Mouse (Mus musculus): ENCODE measurements around the gene Syde2.
A peak's percentile ranks its signal among the peaks of the same experiment; 100 is the strongest.
"Not testable (repeated sequence)": the region's sequence is repeated elsewhere in the genome, so short reads cannot be mapped to it uniquely, and the experiment has no call there.

Gene Syde2

GRCm38 (mm10) chr3:145966806-145967205 lies 20.9 kb upstream of the Syde2 start:
- DNase-seq (ENCODE audit: low spot score in 2 of 2) = no peak

- DNase-seq (ENCODE audit: low spot score in 2 of 2) = no peak
Measured at GRCm38 (mm10) chr3:145969031-145969501, 18.6 kb upstream of the Syde2 start.

GRCm38 (mm10) chr3:145971501-145971900 lies 16.2 kb upstream of the Syde2 start:
- no peak for DNase-seq (ENCODE audit: low spot score in 2 of 2)

- no peak for DNase-seq (ENCODE audit: low spot score in 2 of 2)
Measured at GRCm38 (mm10) chr3:145974986-145975385, 12.7 kb upstream of the Syde2 start.

- DNase-seq (ENCODE audit: low spot score in 2 of 2) = no peak
Measured at GRCm38 (mm10) chr3:145985333-145985925, 2.2 kb upstream of the Syde2 start.

GRCm38 (mm10) chr3:145986317-145987001 lies 1.2 kb upstream of the Syde2 start:
- no peak for DNase-seq (ENCODE audit: low spot score in 2 of 2)

GRCm38 (mm10) chr3:145987970-145988683 lies 457 bp downstream of the Syde2 start:
- peak; percentile 30 to 66 for DNase-seq (ENCODE audit: low spot score in 2 of 2)

GRCm38 (mm10) chr3:145988684-145989575 lies 1.3 kb downstream of the Syde2 start:
- DNase-seq (ENCODE audit: low spot score in 2 of 2) = no peak

GRCm38 (mm10) chr3:145989576-145990081 lies 2.0 kb downstream of the Syde2 start:
- no peak for DNase-seq (ENCODE audit: low spot score in 2 of 2)

GRCm38 (mm10) chr3:145991130-145991529 lies 3.5 kb downstream of the Syde2 start:
- no peak for DNase-seq (ENCODE audit: low spot score in 2 of 2)

GRCm38 (mm10) chr3:145991976-145992730 lies 4.5 kb downstream of the Syde2 start:
- no peak for DNase-seq (ENCODE audit: low spot score in 2 of 2)

GRCm38 (mm10) chr3:145992796-145993195 lies 5.1 kb downstream of the Syde2 start:
- no peak for DNase-seq (ENCODE audit: low spot score in 2 of 2)

- DNase-seq (ENCODE audit: low spot score in 2 of 2) = no peak
Measured at GRCm38 (mm10) chr3:145993481-145994201, 6.0 kb downstream of the Syde2 start.

- no peak for DNase-seq (ENCODE audit: low spot score in 2 of 2)
Measured at GRCm38 (mm10) chr3:145995489-145995888, 7.8 kb downstream of the Syde2 start.

GRCm38 (mm10) chr3:145996539-145996938 lies 8.9 kb downstream of the Syde2 start:
- not testable (repeated sequence) for DNase-seq (ENCODE audit: low spot score in 2 of 2)

- DNase-seq (ENCODE audit: low spot score in 2 of 2) = no peak
Measured at GRCm38 (mm10) chr3:146004347-146005051, 16.8 kb downstream of the Syde2 start.

- no peak for DNase-seq (ENCODE audit: low spot score in 2 of 2)
Measured at GRCm38 (mm10) chr3:146007872-146008271, 20.2 kb downstream of the Syde2 start.

GRCm38 (mm10) chr3:146009859-146010645 lies 22.4 kb downstream of the Syde2 start:
- DNase-seq (ENCODE audit: low spot score in 2 of 2) = peak in 1 of 2 experiments; percentile 34

- DNase-seq (ENCODE audit: low spot score in 2 of 2) = peak in 1 of 2 experiments; percentile 36
Measured at GRCm38 (mm10) chr3:146010751-146011150, 23.1 kb downstream of the Syde2 start.
